Mouse (Mus musculus) liver, adult 2 months (tissue): ENCODE data around the gene Ubtd2. TPM values are rescaled to one million over a fixed set of nuclear protein-coding genes. Genes with fewer than 3 reads are reported as not detected.

Experiments
- DNase-seq: peaks from one replicate; pipeline ENCODE4 v3.0.0-alpha.2; 2011; ENCODE audit warnings: low read depth, low spot score; ENCODE audit errors: extremely low read depth
- H3K27ac ChIP-seq: fragments of 200-500 bp; replicated peaks from 2 replicates; pipeline ENCODE4 v1.5.1; 2012; ENCODE audit warnings: low read depth, mild to moderate bottlenecking, control low read depth, inconsistent platforms, low read length; ENCODE audit not compliant: insufficient read depth
- H3K27me3 ChIP-seq: fragments of 200-500 bp; 2 replicates; pipeline ENCODE4 v1.6.1; 2012; ENCODE audit warnings: mild to moderate bottlenecking, moderate library complexity, low read length, inconsistent platforms; ENCODE audit not compliant: control insufficient read depth, insufficient read depth
- H3K36me3 ChIP-seq: fragments of 200-500 bp; 2 replicates; pipeline ENCODE4 v1.6.1; 2012; ENCODE audit warnings: low read length, inconsistent platforms; ENCODE audit not compliant: control insufficient read depth, insufficient read depth
- H3K4me1 ChIP-seq: fragments of 200-500 bp; 2 replicates; pipeline ENCODE4 v1.6.1; 2011; ENCODE audit warnings: low read length; ENCODE audit not compliant: control insufficient read depth, insufficient read depth
- H3K4me3 ChIP-seq: fragments of 200-500 bp; 2 replicates; pipeline ENCODE4 v1.5.1; 2011; ENCODE audit warnings: low read depth, mild to moderate bottlenecking, control low read depth, low read length, moderate library complexity; ENCODE audit not compliant: insufficient read depth
- H3K79me2 ChIP-seq: fragments of 200-500 bp; 2 replicates; pipeline ENCODE4 v1.6.1; 2012; ENCODE audit warnings: inconsistent platforms, mild to moderate bottlenecking, low read length, moderate library complexity; ENCODE audit not compliant: control insufficient read depth, insufficient read depth
- H3K9ac ChIP-seq: fragments of 200-500 bp; 2 replicates; pipeline ENCODE4 v1.6.1; 2012; ENCODE audit warnings: low read depth, mild to moderate bottlenecking, control low read depth, inconsistent platforms, low read length
- CTCF ChIP-seq: fragments of 200-500 bp; IDR thresholded peaks from 2 replicates; pipeline ENCODE4 v1.5.1; 2011; ENCODE audit warnings: low read depth, low read length, control low read depth
- POLR2A ChIP-seq: fragments of 200-500 bp; IDR thresholded peaks from 2 replicates; pipeline ENCODE4 v1.6.1; 2011; ENCODE audit warnings: low read length, control low read depth; ENCODE audit not compliant: insufficient read depth; ENCODE audit errors: extremely low read depth
- WGBS: fragments of 180-500 bp; shearing (Covaris S2); methylation state at CpG from one replicate; pipeline ENCODE4 v1.1.7; 2018; 5-methylcytosine and 5-hydroxymethylcytosine counted together
- polyA plus RNA-seq: library from polyadenylated mRNA; depleted of rRNA; stranded (reverse); fragments of >200 nt; gene quantifications from 2 replicates; pipeline ENCODE4 v1.2.3, GENCODE M21; 2012
- total RNA-seq: library from RNA; depleted of rRNA; stranded (reverse); fragments of >200 nt; gene quantifications from 2 replicates; pipeline ENCODE4 v1.2.3, GENCODE M21; 2014

Gene Ubtd2
- total and polyA plus RNA-seq, 2 experiments, result 1.5 to 1.8 TPM

GRCm38 (mm10) chr11:32454231-32454799, 855 bp upstream of the Ubtd2 start:
- 4% methylated on average over 19 of the region's 19 CpGs for WGBS
- no peak overlapping the region for H3K27ac ChIP-seq
- H3K4me3 ChIP-seq, result peak overlapping the region; percentile 75
- no peak for DNase-seq
- peak overlapping the region; percentile 74 for H3K9ac ChIP-seq
- no peaks in the 10 kb centered on the region for H3K79me2 ChIP-seq
- TF ChIP-seq CTCF (no peak), POLR2A (no peak)
- no peaks in the 10 kb centered on the region; the same call in 1 of the 2 replicates for H3K4me1 ChIP-seq
- H3K27me3 ChIP-seq, result 0 out of 2 replicates have a peak, but pooled peaks cover 3% of the 10 kb centered on the region
- H3K36me3 ChIP-seq, result no peaks in the 10 kb centered on the region

GRCm38 (mm10) chr11:32455507-32456141, 454 bp downstream of the Ubtd2 start:
- no peaks in the 10 kb centered on the region; the same call in 1 of the 2 replicates for H3K4me1 ChIP-seq
- H3K9ac ChIP-seq, result peak overlapping the region; percentile 89
- H3K4me3 ChIP-seq, result peak overlapping the region; percentile 75
- peak; percentile 18 for DNase-seq
- no peak overlapping the region for H3K27ac ChIP-seq
- H3K27me3 ChIP-seq, result 0 out of 2 replicates have a peak, but pooled peaks cover 3% of the 10 kb centered on the region
- no peaks in the 10 kb centered on the region for H3K36me3 ChIP-seq
- no peaks in the 10 kb centered on the region for H3K79me2 ChIP-seq
- no peak for TF ChIP-seq POLR2A
- no peak for TF ChIP-seq CTCF
- WGBS, result 2% methylated on average over 58 of the region's 58 CpGs

- Histone ChIP-seq H3K4me3 (no peak overlapping the region), H3K4me1 (no peaks in the 10 kb centered on the region; the same call in 1 of the 2 replicates), H3K27ac (no peak overlapping the region), H3K9ac (no peak overlapping the region), H3K27me3 (0 out of 2 replicates have a peak, but pooled peaks cover 1% of the 10 kb centered on the region), H3K36me3 (no peaks in the 10 kb centered on the region), H3K79me2 (no peaks in the 10 kb centered on the region; the same call in 1 of the 2 replicates)
- WGBS, result 47% methylated on average over 6 of the region's 6 CpGs
- TF ChIP-seq POLR2A (no peak), CTCF (no peak)
- DNase-seq, result no peak
Observed at GRCm38 (mm10) chr11:32456356-32456755, 1.2 kb downstream of the Ubtd2 start.

- Histone ChIP-seq H3K27ac (no peak overlapping the region), H3K27me3 (no peaks in the 10 kb centered on the region), H3K4me3 (no peak overlapping the region), H3K9ac (no peak overlapping the region), H3K4me1 (no peaks in the 10 kb centered on the region), H3K79me2 (peaks cover 6% of the 10 kb centered on the region), H3K36me3 (no peaks in the 10 kb centered on the region)
- no peak for TF ChIP-seq CTCF
- TF ChIP-seq POLR2A, result no peak
- 69% methylated on average over 2 of the region's 2 CpGs for WGBS
- no peak for DNase-seq
Observed at GRCm38 (mm10) chr11:32464282-32464681, 9.1 kb downstream of the Ubtd2 start.

- no peaks in the 10 kb centered on the region for H3K4me1 ChIP-seq
- peaks cover 10% of the 10 kb centered on the region for H3K79me2 ChIP-seq
- no peaks in the 10 kb centered on the region for H3K36me3 ChIP-seq
- no peak for DNase-seq
- H3K4me3 ChIP-seq, result no peak overlapping the region
- 73% methylated on average over 2 of the region's 2 CpGs for WGBS
- no peak overlapping the region for H3K27ac ChIP-seq
- H3K27me3 ChIP-seq, result no peaks in the 10 kb centered on the region
- no peak overlapping the region for H3K9ac ChIP-seq
- TF ChIP-seq POLR2A, result no peak
- TF ChIP-seq CTCF, result no peak
Observed at GRCm38 (mm10) chr11:32471925-32472324, 16.8 kb downstream of the Ubtd2 start.

- Histone ChIP-seq H3K4me1 (no peaks in the 10 kb centered on the region; the same call in 1 of the 2 replicates), H3K79me2 (peaks cover 8% of the 10 kb centered on the region; the same call in 1 of the 2 replicates), H3K27me3 (no peaks in the 10 kb centered on the region), H3K4me3 (no peak overlapping the region), H3K27ac (no peak overlapping the region), H3K36me3 (no peaks in the 10 kb centered on the region), H3K9ac (no peak overlapping the region)
- 88% methylated on average over 3 of the region's 3 CpGs for WGBS
- TF ChIP-seq CTCF, result no peak
- no peak for TF ChIP-seq POLR2A
- no peak for DNase-seq
Observed at GRCm38 (mm10) chr11:32474725-32475124, 19.6 kb downstream of the Ubtd2 start.
